Mouse (Mus musculus) liver, adult (tissue): ENCODE measurements at regions not wholly inside any gene's neighbourhood (a gene's known extent, or its start where the extent isn't known, plus 50 kb on each side); places are given as distances from the start of the nearest gene placed in this dataset.

Experiments
- GATA4 ChIP-seq: IDR thresholded peaks from 2 replicates; pipeline ENCODE4 v1.6.1; 2014; ENCODE audit warnings: mild to moderate bottlenecking, low read length; ENCODE audit not compliant: insufficient replicate concordance

DNA sequence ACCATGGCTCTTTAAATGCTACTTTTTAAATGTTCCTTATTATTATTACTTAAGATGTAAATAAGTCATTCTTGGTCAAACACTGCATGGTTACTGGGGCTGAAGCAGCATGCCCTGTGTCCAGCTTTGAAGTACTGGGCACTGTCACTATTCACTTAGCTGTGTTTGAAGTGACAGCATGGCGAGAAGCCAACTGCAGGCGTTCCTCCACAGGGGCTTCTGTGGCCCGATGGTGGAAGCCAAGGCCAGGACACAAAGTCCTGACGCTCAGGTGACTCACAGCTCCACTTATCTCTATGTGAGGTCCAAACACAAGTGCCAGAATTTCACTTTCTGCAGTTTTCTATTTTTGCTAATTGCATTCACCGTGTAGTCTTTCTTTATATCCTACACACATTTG, 65.3 kb downstream of the Cdca7 start:
- no peak for TF ChIP-seq GATA4

DNA sequence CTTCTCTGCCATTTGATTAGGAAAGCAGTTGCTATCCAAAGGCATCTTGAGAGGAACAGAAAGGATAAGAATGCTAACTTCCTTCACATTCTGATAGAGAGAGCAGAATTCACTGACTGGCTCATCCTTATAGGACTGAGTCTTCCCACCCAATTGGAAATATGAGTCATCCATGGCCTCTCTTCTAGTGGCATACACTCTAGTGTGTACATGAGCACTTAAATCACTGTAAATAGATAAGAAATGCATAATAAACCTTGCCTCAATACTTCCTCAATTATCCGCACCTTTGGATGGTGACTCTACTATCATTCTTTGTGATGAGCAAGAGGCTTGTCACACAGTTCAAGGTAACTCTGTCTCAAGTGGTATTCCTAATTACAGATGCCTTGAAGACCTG, 69.5 kb downstream of the Cdca7 start:
- no peak for TF ChIP-seq GATA4

DNA sequence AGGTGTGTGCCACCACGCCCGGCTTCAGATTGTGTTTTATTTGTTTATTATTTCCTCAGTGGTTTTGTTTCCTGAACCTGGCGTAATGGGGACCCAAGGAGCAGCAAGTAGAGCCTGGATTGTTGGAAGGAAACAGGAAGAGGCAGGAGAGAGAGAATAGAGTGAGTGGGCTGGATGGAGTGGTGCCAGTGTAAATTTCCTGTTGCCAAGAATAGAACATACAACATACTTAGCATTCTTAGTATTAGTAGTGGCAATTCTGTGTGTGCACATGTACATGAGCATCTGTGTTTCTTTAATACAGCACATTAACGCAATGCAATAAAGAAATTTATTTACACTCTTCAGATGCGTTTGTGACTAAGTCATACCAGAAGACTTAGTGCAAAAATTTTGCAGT, 70.5 kb downstream of the Cdca7 start:
- no peak for TF ChIP-seq GATA4

DNA sequence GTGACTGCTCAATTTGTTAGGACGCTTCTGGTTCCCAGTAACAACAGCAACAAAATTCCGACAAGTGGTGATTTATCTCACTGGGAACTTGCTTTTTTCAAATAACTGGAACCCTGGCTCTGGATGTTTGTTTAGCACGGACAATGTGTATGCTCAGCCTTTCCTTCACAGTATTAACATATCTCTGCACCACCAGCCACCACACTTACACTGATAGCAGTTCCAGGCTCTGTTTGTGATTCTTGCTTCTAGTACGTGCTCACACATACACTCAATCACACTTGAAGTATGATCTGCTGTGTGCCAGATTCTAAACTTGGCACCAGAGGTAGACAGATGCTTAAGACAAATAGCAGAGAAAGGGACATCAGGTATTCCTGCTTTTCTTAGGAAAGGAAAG, 71.0 kb downstream of the Cdca7 start:
- TF ChIP-seq GATA4, result no peak

DNA sequence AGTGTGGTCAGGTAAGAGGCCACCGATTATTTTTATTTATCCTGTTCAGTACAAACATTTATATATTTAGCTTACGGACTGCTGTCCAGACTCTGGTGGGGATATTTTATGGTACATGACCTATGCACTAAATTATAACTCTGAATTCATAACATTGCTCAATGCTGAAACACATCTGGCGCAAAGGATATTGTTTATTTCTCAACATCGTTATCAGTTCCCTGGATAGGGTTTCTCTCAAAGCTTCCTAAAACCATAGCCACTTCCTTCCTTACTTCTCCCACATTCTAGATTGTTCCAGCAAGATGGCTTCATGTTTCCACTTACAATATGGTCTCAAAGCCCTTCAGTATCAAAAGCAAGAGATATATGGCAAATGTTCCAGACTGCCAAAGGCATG, 75.3 kb downstream of the Cdca7 start:
- TF ChIP-seq GATA4, result no peak

DNA sequence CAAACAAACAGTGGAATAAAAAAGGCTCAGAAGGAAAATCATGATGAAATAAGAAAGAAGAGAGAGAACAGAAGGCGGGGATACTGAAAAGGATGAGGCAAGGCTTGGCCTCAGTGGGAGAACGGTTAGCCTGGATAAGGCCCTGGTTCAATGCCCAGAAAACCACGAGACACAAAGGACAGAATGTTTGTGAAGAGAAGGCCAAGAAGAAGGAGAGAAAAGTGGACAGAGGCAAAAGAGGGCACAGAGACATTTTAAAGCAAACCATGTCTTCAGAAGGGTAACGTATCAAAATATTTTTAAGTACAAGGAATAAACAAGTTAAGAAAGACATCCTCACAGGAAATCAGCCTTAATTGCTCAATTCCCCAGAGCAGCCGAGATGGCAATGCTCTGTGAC, 78.6 kb downstream of the Cdca7 start:
- TF ChIP-seq GATA4, result no peak

DNA sequence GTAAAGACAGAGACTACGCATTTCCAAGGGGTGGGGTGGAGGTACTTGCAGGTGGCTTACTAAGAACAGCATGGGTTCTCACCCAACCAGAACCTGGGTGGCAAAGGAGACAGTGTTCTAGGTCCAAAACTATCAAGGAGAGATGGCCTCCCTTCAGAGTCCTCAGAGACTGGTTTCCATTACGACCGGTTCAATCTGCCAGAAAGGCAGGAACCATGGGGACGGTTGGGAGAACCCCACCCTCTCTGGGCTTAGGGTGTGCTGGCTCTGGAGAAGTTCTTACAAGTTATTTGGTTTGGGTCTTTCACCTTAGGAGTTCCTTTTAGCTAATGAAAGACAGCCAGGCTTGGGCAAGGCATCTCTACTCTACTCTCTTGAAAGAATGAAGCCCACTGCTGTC, 79.2 kb downstream of the Cdca7 start:
- TF ChIP-seq GATA4, result no peak

DNA sequence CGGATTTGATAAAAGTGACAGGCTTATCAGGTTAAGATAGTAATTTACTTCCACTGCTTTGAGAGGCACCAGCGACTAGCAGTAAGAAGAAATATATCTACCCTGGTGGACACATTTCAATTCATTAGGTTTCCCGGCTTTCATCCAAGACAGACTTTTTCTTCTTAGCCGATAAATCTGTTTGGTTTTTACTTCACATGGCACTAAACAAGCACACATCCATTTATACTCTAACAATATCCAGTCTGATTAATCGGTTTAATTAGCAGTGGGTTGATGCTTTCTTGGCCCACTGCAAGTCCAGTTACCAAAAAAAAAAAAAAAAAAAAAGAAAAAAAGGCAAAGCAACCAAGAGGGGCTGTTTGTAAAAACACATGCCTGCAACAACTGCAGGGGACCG, 79.6 kb downstream of the Cdca7 start:
- no peak for TF ChIP-seq GATA4

DNA sequence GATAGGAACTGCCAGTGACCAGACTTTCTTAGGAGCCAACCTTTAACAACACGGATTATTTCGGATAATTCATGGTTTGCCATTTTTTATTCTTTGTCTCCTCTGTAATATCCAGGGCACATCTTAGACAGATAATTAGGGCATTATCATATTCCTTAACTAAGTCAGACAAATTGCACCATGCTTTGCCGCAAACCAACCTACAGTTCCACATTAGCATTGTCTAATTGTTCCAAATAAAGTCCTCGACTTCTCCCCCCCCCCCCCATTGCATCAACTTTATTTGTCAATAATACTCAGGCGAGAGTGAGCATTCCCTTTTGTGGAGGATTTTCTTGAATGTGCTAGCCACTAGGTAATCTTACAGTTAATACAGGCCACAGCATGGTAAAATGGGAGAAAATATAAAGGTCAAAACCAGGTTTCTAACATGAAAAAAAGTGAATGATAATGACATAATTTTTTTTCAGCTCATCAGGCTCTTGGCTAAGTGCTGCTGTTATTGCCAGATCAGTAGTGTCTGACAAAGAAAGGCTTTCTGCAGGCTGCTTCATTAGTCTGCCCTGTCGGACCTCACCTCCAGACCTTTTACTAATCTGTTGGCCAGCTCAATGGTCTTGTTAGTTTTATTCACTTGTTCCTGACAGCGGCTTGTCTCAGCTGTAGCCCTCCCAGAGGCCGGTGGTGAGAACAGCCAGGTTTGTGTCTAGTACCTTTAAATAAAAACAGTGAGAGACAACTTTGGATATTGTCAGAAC, 80.3 kb downstream of the Cdca7 start:
- no peak for TF ChIP-seq GATA4

DNA sequence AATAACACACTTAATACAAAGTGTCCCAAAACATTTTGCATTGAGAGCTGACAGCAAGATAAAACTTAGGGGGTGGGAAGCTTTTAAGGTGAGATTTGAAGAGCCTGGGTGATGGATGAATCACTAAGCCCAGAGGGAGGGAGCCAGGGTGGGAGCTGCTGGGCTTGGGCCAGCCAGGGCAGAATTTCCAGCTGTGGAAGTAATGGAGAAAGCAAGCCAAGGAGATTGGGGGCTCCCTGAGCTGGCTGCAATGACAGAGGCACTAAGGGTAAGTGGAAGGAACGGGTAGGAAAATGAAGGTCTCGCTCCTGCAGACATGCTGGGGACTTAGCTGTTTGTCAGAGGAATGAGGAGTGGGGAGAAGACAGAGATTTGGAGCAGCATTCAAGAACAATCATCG, 81.2 kb downstream of the Cdca7 start:
- TF ChIP-seq GATA4, result no peak

DNA sequence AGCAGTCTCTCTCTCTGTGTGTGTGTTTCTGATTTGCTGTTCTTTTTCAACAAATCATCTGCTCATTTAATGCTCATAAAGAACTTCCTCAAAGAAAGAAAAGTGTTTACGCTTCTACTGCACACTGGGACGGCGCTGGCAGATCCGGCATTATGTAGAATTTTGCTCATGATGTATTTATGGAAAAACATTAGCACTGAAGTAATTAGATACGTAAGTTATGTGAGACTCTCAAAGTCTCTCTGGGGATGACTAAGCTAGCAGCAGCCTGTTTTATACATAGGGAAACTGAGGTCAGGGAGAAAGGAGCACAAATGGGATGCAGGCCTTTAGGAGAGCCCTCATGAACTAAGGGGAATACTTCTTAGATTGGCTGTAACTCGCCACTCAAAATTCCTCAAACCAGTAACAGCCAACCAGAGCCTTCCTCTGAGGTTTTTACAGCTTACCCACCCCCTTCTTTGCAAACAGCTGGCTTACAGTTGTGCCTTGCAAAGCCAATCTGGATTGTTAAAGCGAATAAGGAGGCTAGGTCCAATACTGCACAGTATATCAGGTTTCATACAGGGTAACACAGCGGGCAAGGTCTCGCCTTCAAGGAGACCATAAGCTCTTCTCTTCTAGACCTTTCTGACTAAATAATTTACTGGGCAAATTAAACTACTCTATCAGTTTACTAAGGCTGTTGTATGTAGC, 81.8 kb downstream of the Cdca7 start:
- no peak for TF ChIP-seq GATA4

DNA sequence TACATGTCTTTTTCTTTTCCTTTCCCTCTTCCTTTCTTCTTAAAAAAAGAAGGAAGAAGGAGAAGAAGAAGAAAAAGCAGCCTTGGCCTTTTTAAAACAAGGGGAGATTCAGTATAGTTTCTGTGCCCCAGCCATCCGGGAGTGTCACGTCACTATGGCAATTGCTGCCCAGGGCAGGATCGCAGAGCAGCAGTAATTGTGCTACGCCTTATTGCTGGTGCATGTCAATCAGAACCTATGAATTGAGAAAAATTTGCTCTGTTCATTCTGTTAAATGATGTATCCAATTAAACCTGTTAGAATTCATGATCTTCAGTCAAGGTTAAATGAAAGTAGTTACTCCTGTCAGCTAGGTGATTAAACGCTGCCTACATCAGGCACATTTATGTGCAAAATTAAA, 85.4 kb downstream of the Cdca7 start:
- TF ChIP-seq GATA4, result no peak

DNA sequence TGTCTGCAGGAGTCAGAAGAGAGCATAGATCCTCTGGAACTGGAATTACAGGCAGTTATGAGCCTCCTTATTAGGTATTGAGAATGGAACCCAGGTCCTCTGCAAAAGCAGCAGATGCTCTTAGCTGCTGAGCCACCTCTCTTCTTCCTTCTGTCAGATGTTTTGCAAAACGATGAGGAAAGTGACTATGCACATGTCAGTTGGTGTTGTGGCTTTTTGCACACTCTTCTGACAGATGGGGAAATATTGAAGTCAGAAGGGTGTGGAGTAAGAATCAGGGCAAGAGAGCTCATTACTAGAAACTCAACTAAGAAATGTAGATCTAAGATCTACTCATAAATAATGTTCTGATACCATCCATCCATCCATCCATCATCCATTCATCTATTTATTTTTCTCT, 102.4 kb downstream of the Cdca7 start:
- TF ChIP-seq GATA4, result no peak

DNA sequence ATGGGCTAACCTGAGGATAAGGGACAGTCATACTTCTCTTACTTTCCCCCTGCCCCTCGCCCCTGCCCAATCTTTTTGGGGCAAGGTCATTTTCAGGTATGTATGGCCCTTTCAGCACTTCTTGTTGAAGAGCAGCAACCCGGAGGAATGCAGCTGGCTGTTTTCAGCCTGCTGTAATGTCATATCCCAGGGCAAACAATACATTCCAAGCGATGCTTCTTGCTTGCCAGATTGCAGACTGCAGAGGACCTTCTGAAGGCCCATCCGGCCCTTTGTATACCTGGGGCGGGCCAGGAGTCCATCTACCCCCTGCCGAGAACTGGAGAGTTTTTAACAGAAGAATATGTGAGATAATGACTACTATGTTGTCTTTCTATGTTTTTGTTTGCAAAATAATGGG, 105.2 kb downstream of the Cdca7 start:
- TF ChIP-seq GATA4, result no peak

DNA sequence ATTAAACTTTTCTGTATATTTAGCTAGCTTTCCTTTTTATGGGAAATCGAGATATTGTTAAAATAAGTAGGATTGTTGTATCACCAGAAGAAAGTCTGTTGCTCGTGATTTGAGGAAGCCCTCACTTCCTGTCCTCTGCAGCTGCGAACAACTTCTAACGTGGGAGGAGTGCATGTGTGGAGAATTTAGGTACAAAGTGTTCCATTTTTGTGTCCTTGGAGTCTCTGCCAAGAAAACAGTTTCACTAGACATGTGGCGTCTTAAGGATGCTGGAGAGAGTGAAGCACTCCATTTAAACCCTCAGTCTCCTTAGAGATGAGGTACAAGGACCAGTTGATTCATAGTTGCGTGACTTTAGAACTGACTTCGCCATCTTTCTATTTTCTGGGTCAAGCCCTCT, 112.9 kb downstream of the Cdca7 start:
- TF ChIP-seq GATA4, result no peak

DNA sequence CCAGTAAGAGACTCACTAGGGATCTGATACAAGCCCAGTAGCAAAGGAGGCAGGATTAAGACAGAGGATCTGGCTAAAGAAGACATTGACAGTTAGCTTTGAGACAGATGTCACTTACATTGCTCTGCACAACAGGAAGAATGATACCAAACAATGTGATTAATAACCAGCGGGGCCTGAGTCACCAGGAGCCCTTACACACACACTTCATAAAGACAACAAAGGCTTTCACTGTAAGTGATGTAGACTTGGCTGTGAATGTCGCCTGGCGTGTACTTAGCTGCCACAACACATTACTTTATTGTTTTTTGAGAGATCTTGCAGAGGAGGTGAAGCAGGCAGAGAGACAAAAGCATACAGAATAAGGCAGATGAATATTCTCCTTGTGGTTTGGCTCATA, 116.1 kb downstream of the Cdca7 start:
- TF ChIP-seq GATA4, result no peak
